Mouse (Mus musculus) heart, adult 2 months (tissue): Measurements from ENCODE around the gene Stim1.

Experiments used
- CTCF ChIP-seq: fragments of 200-600 bp; IDR thresholded peaks from 2 replicates; pipeline ENCODE4 v1.8.1; 2022; ENCODE audit warnings: antibody characterized with exemption, mild to moderate bottlenecking, moderate library complexity
- EP300 ChIP-seq: fragments of 200-500 bp; IDR thresholded peaks from 2 replicates; pipeline ENCODE4 v1.6.1; 2011; ENCODE audit warnings: low read depth, low read length, control low read depth; ENCODE audit not compliant: insufficient read depth
- POLR2A ChIP-seq: fragments of 200-500 bp; IDR thresholded peaks from 2 replicates; pipeline ENCODE4 v1.6.1; 2011; ENCODE audit warnings: mild to moderate bottlenecking, low read depth, low read length, control low read depth; ENCODE audit not compliant: insufficient read depth

DNA sequence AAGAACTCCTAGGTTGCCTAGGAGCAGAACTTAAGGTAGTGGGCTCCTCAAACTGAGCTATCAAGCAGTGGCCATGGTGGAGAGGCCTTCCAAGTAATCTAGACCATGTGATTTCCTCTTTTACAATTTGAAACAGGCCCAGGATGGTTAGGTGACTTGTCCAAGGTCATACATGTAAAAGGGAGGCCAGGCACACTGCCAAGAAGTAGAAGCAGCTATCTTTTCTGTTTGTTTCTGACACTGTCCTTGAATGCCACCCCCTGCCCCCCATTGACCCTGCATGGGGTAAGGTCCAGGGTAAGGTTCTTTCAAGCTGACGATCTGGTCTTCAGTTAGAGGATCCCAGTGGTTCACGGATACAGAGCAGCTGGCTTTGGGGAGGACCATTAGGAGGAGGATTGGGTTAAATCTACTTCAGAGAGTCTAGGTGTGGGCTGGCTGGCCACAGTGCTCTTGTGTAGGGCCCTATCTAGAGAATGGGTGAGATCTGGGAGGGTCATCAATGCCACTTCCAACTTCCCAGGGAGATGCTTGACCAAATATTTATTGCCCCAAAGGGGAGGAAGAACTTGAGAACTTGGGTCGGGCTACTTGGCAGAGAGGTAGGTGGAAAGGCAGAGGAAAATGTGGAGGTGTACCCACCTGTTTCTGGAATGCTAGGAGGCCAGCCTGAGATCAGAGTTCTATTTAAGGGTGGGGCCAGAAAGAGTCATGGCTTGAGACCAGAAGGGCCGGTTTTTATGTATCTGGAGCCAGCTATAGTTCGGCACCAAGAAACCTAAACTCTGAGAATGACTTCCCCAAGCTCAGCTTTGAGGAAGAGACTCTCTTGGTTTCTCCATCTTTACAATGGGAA, 43.5 kb upstream of the Stim1 start:
- no peak for TF ChIP-seq POLR2A
- TF ChIP-seq CTCF: no peak
- no peak for TF ChIP-seq EP300
